Mouse (Mus musculus): ENCODE data around the gene Kalrn. TPM values are rescaled to one million over a fixed set of nuclear protein-coding genes. Genes with fewer than 3 reads are reported as not detected.

The Kalrn gene
- polyA plus RNA-seq, 1 experiment from 2014 or later, result 30.5 TPM

GRCm38 (mm10) chr16:34484213-34484612 is 89.1 kb downstream of the Kalrn start:
- no peak overlapping the region for H3K9ac ChIP-seq
- ATAC-seq (ENCODE audit: low FRiP score) (no peak), DNase-seq (ENCODE audit: low spot score) (no peak)
- no peak overlapping the region for H3K4me2 ChIP-seq (replicated peaks)
- no peaks in the 10 kb centered on the region for H3K36me3 ChIP-seq (replicated peaks; ENCODE audit: control insufficient read depth, insufficient read depth)
- no peaks in the 10 kb centered on the region for H3K27me3 ChIP-seq (ENCODE audit: control insufficient read depth, insufficient read depth, low read length)
- peaks cover 19% of the 10 kb centered on the region for H3K4me1 ChIP-seq (replicated peaks; ENCODE audit: control insufficient read depth, insufficient read depth, low read length)
- no peaks in the 10 kb centered on the region for H3K9me3 ChIP-seq (ENCODE audit: control insufficient read depth, low read length)
- no peak overlapping the region for H3K27ac ChIP-seq
- WGBS, result 68% methylated on average over 1 of the region's 1 CpGs
- no peak overlapping the region for H3K4me3 ChIP-seq (replicated peaks; ENCODE audit: low read length)

- Histone ChIP-seq H3K27me3 (ENCODE audit: control insufficient read depth, insufficient read depth, low read length) (no peaks in the 10 kb centered on the region), H3K36me3 (replicated peaks; ENCODE audit: control insufficient read depth, insufficient read depth) (no peaks in the 10 kb centered on the region), H3K9me3 (ENCODE audit: control insufficient read depth, low read length) (no peaks in the 10 kb centered on the region), H3K27ac (no peak overlapping the region), H3K4me1 (replicated peaks; ENCODE audit: control insufficient read depth, insufficient read depth, low read length) (peaks cover 19% of the 10 kb centered on the region), H3K4me3 (replicated peaks; ENCODE audit: low read length) (no peak overlapping the region), H3K9ac (no peak overlapping the region), H3K4me2 (replicated peaks) (no peak overlapping the region)
- WGBS, result 30% methylated on average over 6 of the region's 6 CpGs
- no peak for ATAC-seq (ENCODE audit: low FRiP score)
- no peak for DNase-seq (ENCODE audit: low spot score)
Measured at GRCm38 (mm10) chr16:34483716-34484115, 89.6 kb downstream of the Kalrn start.

DNA sequence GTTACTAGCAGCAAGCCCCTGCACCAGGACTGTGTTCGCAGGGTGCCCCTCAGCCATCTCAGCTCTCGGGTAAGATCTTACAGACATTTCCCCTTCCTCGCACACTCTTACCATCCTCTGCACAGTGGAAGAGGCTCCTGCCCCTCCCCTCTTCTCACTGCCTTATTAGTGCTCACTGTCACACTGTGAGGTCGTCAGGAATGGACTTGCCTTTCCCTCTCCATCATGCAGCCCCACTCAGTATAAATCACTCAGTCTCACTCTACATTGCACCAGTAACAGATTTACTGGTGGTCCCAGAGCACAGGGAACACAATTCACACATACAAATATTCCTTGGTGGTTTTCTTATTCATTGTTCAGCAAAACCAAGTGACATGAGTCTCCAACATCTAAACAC is 98.6 kb downstream of the Kalrn start:
- no peak overlapping the region for H3K27ac ChIP-seq
- ATAC-seq (ENCODE audit: low FRiP score) (no peak), DNase-seq (ENCODE audit: low spot score) (no peak)
- H3K4me1 ChIP-seq (replicated peaks; ENCODE audit: control insufficient read depth, insufficient read depth, low read length), result peaks cover 56% of the 10 kb centered on the region
- no peaks in the 10 kb centered on the region for H3K27me3 ChIP-seq (ENCODE audit: control insufficient read depth, insufficient read depth, low read length)
- no peaks in the 10 kb centered on the region for H3K9me3 ChIP-seq (ENCODE audit: control insufficient read depth, low read length)
- no peaks in the 10 kb centered on the region for H3K36me3 ChIP-seq (replicated peaks; ENCODE audit: control insufficient read depth, insufficient read depth)
- H3K4me3 ChIP-seq (replicated peaks; ENCODE audit: low read length), result no peak overlapping the region
- H3K4me2 ChIP-seq (replicated peaks), result no peak overlapping the region
- no peak overlapping the region for H3K9ac ChIP-seq
- WGBS, result 63% methylated on average over 4 of the region's 4 CpGs

GRCm38 (mm10) chr16:34473891-34474290 is 99.4 kb downstream of the Kalrn start:
- Histone ChIP-seq H3K4me1 (replicated peaks; ENCODE audit: control insufficient read depth, insufficient read depth, low read length) (peaks cover 64% of the 10 kb centered on the region), H3K4me2 (replicated peaks) (no peak overlapping the region), H3K4me3 (replicated peaks; ENCODE audit: low read length) (no peak overlapping the region), H3K9me3 (ENCODE audit: control insufficient read depth, low read length) (no peaks in the 10 kb centered on the region), H3K27ac (no peak overlapping the region), H3K27me3 (ENCODE audit: control insufficient read depth, insufficient read depth, low read length) (no peaks in the 10 kb centered on the region), H3K9ac (no peak overlapping the region), H3K36me3 (replicated peaks; ENCODE audit: control insufficient read depth, insufficient read depth) (no peaks in the 10 kb centered on the region)
- ATAC-seq (ENCODE audit: low FRiP score) (no peak), DNase-seq (ENCODE audit: low spot score) (no peak)
- WGBS, result 41% methylated on average over 4 of the region's 4 CpGs

DNA sequence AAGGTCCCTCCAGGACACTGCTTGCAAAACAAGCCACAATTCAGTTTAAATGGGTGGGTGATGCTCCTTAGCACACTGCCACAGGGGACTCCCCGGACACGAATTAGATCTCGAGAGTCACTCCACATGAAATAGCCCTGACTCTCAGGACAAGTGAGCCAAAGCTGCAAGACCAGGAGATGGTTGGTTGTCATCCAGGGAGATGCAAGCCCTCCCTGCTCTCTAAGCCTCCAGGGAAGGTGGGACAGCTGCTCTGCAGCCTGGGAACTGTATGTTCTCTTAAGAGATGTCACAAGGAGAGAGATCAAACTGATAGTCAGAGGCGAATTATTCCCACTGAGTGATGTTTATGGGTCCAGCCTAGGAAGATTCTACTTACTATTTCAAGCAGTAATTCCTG is 101.9 kb downstream of the Kalrn start:
- ATAC-seq (ENCODE audit: low FRiP score), result no peak
- Histone ChIP-seq H3K4me2 (replicated peaks) (no peak overlapping the region), H3K4me3 (replicated peaks; ENCODE audit: low read length) (no peak overlapping the region), H3K27me3 (ENCODE audit: control insufficient read depth, insufficient read depth, low read length) (no peaks in the 10 kb centered on the region), H3K9ac (no peak overlapping the region), H3K9me3 (ENCODE audit: control insufficient read depth, low read length) (no peaks in the 10 kb centered on the region), H3K27ac (no peak overlapping the region), H3K36me3 (replicated peaks; ENCODE audit: control insufficient read depth, insufficient read depth) (no peaks in the 10 kb centered on the region), H3K4me1 (replicated peaks; ENCODE audit: control insufficient read depth, insufficient read depth, low read length) (peaks cover 87% of the 10 kb centered on the region)
- WGBS, result 79% methylated on average over 4 of the region's 4 CpGs
- DNase-seq (ENCODE audit: low spot score), result no peak

- H3K4me1 ChIP-seq (replicated peaks; ENCODE audit: control insufficient read depth, insufficient read depth, low read length), result peaks cover 86% of the 10 kb centered on the region
- no peaks in the 10 kb centered on the region for H3K36me3 ChIP-seq (replicated peaks; ENCODE audit: control insufficient read depth, insufficient read depth)
- H3K9me3 ChIP-seq (ENCODE audit: control insufficient read depth, low read length), result no peaks in the 10 kb centered on the region
- H3K9ac ChIP-seq, result no peak overlapping the region
- peak overlapping the region; percentile 15; the same call in 1 of the 2 replicates for H3K27ac ChIP-seq
- H3K4me3 ChIP-seq (replicated peaks; ENCODE audit: low read length), result no peak overlapping the region
- no peak overlapping the region for H3K4me2 ChIP-seq (replicated peaks)
- WGBS, result 65% methylated on average over 5 of the region's 5 CpGs
- DNase-seq (ENCODE audit: low spot score) (no peak), ATAC-seq (ENCODE audit: low FRiP score) (no peak)
- H3K27me3 ChIP-seq (ENCODE audit: control insufficient read depth, insufficient read depth, low read length), result no peaks in the 10 kb centered on the region
Measured at GRCm38 (mm10) chr16:34470343-34470742, 103.0 kb downstream of the Kalrn start.

DNA sequence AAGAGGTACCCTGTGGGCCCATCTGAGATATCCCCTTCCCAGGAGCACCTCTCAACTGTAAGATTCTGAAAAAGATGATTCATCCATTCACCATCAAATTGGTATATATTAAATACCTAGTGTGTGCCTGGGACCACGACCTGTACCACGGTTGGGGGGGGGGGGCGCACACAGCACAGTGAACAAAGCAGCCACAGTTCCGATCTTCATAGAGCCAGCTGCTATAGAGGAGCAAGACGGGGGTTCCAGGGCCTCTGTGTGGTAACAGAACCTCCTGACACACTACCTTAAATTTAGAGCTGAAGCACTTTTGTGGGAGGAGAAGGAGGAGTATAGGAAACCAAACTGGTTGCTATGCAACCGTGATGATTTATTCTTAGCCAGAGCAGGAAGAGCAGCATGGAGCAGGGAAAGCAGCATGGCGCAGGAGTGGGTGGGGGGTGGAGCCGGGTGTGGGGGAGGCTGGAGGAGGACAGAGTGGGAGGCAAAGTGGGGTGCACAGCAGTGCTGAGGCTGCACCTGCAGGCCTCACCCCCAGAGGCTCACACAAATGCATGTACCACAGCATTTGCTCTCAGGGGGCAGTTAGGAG is 104.0 kb downstream of the Kalrn start:
- H3K4me2 ChIP-seq (replicated peaks), result peak overlapping the region; percentile 16; the same call in 1 of the 2 replicates
- H3K27me3 ChIP-seq (ENCODE audit: control insufficient read depth, insufficient read depth, low read length), result no peaks in the 10 kb centered on the region
- H3K36me3 ChIP-seq (replicated peaks; ENCODE audit: control insufficient read depth, insufficient read depth), result no peaks in the 10 kb centered on the region
- H3K9me3 ChIP-seq (ENCODE audit: control insufficient read depth, low read length), result no peaks in the 10 kb centered on the region
- WGBS, result 28% methylated on average over 8 of the region's 8 CpGs
- peaks cover 76% of the 10 kb centered on the region for H3K4me1 ChIP-seq (replicated peaks; ENCODE audit: control insufficient read depth, insufficient read depth, low read length)
- H3K4me3 ChIP-seq (replicated peaks; ENCODE audit: low read length), result no peak overlapping the region
- ATAC-seq (ENCODE audit: low FRiP score), result peak; percentile 61; the same call in 1 of the 2 replicates
- no peak overlapping the region; the same call in 1 of the 2 replicates for H3K27ac ChIP-seq
- peak; percentile 55 for DNase-seq (ENCODE audit: low spot score)
- no peak overlapping the region for H3K9ac ChIP-seq

GRCm38 (mm10) chr16:34466649-34467048 is 106.7 kb downstream of the Kalrn start:
- H3K4me1 ChIP-seq (replicated peaks; ENCODE audit: control insufficient read depth, insufficient read depth, low read length), result peaks cover 49% of the 10 kb centered on the region

DNA sequence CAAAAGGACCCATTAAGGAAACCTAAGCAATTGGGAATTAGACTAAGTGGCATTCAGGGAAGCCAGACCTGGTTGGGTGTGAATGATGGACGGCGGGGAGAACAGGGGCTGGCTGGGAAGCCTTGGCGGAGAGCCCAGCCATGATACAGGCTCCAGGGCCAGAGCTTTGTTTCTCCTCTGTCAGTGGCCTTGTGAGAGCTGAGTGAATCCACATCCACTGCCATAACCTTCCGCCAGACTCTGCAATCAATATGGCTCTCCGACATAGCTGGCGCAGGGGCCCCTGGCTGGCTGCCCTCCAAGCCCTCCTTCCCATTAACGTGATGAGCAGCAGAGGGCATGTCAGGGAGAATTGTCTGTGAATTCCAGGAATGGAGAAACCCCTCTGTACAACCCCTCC is 117.0 kb downstream of the Kalrn start:
- DNase-seq (ENCODE audit: low spot score), result peak; percentile 63
- H3K4me1 ChIP-seq (replicated peaks; ENCODE audit: control insufficient read depth, insufficient read depth, low read length), result peaks cover 15% of the 10 kb centered on the region; the same call in 1 of the 2 replicates
- no peaks in the 10 kb centered on the region for H3K27me3 ChIP-seq (ENCODE audit: control insufficient read depth, insufficient read depth, low read length)
- 51% methylated on average over 7 of the region's 7 CpGs for WGBS
- H3K4me2 ChIP-seq (replicated peaks), result no peak overlapping the region
- no peak overlapping the region for H3K4me3 ChIP-seq (replicated peaks; ENCODE audit: low read length)
- peak overlapping the region; percentile 1; the same call in 1 of the 2 replicates for H3K27ac ChIP-seq
- H3K36me3 ChIP-seq (replicated peaks; ENCODE audit: control insufficient read depth, insufficient read depth), result no peaks in the 10 kb centered on the region
- H3K9ac ChIP-seq, result no peak overlapping the region
- no peaks in the 10 kb centered on the region for H3K9me3 ChIP-seq (ENCODE audit: control insufficient read depth, low read length)
- ATAC-seq (ENCODE audit: low FRiP score), result peak; percentile 83

More at GRCm38 (mm10) chr16:34466649-34467048, 106.7 kb downstream of the Kalrn start:
- Histone ChIP-seq H3K27me3 (ENCODE audit: control insufficient read depth, insufficient read depth, low read length) (no peaks in the 10 kb centered on the region), H3K27ac (no peak overlapping the region), H3K4me2 (replicated peaks) (no peak overlapping the region), H3K9ac (no peak overlapping the region), H3K9me3 (ENCODE audit: control insufficient read depth, low read length) (no peaks in the 10 kb centered on the region), H3K4me3 (replicated peaks; ENCODE audit: low read length) (no peak overlapping the region), H3K36me3 (replicated peaks; ENCODE audit: control insufficient read depth, insufficient read depth) (no peaks in the 10 kb centered on the region)
- ATAC-seq (ENCODE audit: low FRiP score) (no peak), DNase-seq (ENCODE audit: low spot score) (no peak)
- WGBS, result 57% methylated on average over 4 of the region's 4 CpGs

DNA sequence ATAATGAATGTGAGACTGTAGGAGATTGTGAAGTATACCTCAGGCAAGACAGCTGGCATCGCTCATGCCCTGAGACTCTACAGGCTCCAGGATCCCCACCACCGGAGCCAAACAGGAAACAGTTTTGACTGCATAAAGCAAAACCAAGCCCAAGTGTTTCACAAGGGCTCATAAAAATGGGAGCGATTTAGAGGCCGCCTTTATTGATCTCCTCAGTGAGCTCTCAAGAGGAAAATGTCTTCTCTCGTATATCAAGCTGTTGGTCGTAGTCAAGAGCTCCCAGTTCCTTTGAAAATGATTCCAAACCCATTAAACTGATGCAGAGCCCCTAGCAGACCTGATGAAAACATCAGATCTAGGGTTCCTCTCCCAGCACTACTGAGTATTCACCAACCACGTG is 127.7 kb downstream of the Kalrn start:
- 68% methylated on average over 7 of the region's 7 CpGs for WGBS
- H3K4me1 ChIP-seq (replicated peaks; ENCODE audit: control insufficient read depth, insufficient read depth, low read length), result peaks cover 20% of the 10 kb centered on the region
- H3K4me3 ChIP-seq (replicated peaks; ENCODE audit: low read length), result no peak overlapping the region

More for the DNA sequence above, 127.7 kb downstream of the Kalrn start:
- ATAC-seq (ENCODE audit: low FRiP score) (no peak), DNase-seq (ENCODE audit: low spot score) (no peak)
- H3K9ac ChIP-seq, result no peak overlapping the region
- no peaks in the 10 kb centered on the region for H3K36me3 ChIP-seq (replicated peaks; ENCODE audit: control insufficient read depth, insufficient read depth)
- no peak overlapping the region for H3K4me2 ChIP-seq (replicated peaks)
- no peaks in the 10 kb centered on the region for H3K27me3 ChIP-seq (ENCODE audit: control insufficient read depth, insufficient read depth, low read length)
- no peak overlapping the region for H3K27ac ChIP-seq
- no peaks in the 10 kb centered on the region for H3K9me3 ChIP-seq (ENCODE audit: control insufficient read depth, low read length)

Measured in hindbrain, embryonic 14.5 days (tissue).